Mouse (Mus musculus) A20 (cell line): ENCODE results near the gene Tlr9.
A peak's percentile ranks its signal among the peaks of the same experiment; 100 is the strongest.

Experiments used
- DNase-seq: peaks from one replicate; pipeline ENCODE4 v3.0.0-alpha.2; 2011; ENCODE audit warnings: low read depth, low spot score

Gene Tlr9

GRCm38 (mm10) chr9:106222261-106222851, at the start of gene Tlr9:
Gene Tlr9, plus strand, starts transcription at chr9:106222598.
- peak; percentile 94 for DNase-seq

- DNase-seq: no peak
Measured at GRCm38 (mm10) chr9:106173363-106173762, 49.0 kb upstream of the Tlr9 start.

- DNase-seq: no peak
Measured at GRCm38 (mm10) chr9:106175552-106176200, 46.7 kb upstream of the Tlr9 start.

DNA sequence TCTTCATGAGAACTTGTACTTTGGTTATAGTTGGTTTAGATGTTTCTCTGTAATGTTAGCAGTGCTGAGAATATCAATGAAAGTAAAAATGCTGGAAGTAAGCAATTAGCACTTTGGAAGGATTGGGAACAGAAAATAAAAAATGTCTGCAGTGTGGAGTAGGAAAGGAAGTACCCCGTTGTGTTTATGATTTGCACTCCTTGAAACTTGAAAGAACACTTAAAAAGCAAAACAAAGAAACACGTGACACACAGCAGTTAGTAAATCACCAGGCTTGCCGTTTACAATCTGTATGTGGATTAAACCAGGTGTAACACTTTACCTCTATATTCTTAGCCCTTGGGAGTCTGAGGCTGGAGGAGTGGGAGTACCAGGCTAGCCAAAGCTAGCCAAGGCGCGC, 45.6 kb upstream of the Tlr9 start:
- DNase-seq: no peak

DNA sequence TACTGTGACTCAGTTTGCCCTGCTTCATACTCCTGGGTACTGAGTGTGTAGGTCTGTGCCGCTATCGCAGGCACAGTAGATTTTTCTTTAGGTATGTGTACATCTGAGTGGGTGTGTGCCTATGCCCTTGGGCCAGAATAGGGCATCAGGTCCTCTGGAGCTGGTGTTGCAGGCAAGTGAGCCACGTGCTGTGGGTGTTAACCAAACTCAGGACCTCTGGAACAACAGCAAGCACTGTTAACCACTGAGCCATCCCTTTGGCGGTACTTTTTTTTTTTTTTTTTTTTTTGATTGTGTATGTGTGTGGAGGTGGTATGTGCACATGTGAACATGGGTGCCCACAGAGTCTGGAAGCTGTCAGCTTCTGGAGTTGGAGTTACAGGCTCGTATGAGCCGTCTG, 44.6 kb upstream of the Tlr9 start:
- DNase-seq: no peak

GRCm38 (mm10) chr9:106179454-106179853, 42.9 kb upstream of the Tlr9 start:
- DNase-seq: no peak

DNA sequence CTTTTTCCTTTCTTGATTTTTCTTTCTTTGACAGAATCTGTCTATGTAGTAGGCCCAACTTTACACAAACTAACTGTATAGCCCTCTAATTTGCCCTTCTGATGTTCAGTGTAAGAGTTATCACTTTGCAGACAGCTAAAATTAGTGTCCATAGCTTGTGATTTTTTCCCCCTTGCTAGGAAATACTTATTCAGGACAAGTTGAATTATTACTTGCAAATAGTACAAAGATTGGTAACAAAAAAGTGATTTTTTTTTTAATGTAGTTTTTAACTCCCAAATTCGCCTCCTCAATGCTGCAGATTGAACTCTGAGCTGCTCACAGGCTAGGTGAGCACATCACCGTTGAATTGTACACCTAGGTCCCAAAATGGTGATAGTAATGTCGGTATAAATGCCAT, 42.4 kb upstream of the Tlr9 start:
- DNase-seq: no peak

- DNase-seq: no peak
Measured at GRCm38 (mm10) chr9:106182146-106182545, 40.3 kb upstream of the Tlr9 start.

DNA sequence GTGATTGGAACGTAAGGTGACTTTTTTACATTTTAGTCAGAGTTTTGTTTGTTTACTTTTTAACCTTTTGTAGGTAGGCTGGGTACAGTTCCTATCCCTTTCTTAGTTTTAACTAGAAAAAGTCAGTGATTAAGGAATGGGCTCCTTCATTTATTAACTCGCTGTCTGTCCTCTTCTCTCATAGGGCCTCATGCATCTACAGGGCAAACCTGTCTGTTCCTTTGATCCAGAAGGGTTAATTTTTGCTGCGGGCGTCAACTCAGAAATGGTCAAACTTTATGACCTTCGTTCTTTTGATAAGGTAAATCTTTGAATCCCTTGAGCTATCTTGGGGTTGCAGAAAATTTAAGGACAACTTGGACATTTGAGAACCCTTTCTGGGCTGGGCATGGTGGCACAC, 38.4 kb upstream of the Tlr9 start:
- DNase-seq: no peak

DNA sequence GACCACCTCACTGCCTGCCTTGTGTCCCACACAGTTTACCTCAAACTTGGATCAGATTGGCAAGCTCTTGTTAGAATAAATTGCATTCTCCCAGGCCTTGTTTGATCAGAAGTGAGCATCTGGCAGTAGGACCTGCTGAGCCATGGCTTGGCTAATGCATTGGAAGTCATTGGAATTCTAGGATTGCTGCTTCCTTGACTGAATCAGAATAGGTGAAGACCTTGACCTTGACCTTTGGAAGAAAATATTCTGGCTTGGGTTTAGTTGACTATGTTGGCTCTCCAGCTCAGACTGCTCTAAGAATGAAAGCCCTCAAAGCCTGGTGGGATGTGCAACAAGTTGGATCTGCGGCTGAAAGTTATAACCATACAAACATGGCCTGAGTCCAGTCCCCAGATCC, 31.0 kb upstream of the Tlr9 start:
- no peak for DNase-seq

DNA sequence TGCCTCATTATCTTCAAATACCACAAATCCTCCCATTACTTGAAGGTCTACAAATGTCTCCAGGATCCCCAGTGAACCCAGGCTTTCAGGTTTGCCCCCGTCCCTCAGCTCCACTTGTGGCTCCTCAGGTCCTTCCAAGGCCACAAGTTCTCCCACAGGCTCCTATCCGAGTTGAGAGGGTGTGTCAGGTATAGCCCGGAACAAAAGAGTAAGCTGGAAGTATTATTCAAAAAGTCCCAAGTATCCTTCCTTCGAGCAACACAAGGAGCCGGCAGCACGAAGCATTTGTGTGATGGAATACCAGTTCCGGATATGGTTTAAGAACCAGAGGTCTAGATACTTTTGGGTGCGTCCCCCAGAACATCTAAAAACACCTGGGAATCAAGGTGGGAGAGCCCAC, 30.4 kb upstream of the Tlr9 start:
- DNase-seq: no peak

DNA sequence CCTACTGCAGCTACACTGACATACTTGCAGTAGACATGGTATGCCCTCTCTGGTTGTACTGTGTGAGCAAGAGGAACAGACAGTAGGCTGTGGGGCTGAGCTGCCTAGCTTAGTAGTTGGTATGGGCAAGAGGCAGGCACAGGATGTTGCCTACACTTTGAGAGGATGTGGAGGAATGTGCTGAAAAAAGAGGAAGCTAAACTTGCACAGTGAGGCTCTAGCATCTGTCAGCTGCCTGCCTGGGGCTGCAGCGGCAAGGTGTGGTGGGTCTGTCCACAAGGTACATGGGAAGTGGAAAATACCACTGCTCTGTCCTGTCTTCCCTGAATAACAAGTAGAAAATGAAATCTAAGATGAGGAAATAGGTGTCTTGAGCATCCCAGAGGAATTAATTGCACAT, 29.4 kb upstream of the Tlr9 start:
- DNase-seq: peak; percentile 83

DNA sequence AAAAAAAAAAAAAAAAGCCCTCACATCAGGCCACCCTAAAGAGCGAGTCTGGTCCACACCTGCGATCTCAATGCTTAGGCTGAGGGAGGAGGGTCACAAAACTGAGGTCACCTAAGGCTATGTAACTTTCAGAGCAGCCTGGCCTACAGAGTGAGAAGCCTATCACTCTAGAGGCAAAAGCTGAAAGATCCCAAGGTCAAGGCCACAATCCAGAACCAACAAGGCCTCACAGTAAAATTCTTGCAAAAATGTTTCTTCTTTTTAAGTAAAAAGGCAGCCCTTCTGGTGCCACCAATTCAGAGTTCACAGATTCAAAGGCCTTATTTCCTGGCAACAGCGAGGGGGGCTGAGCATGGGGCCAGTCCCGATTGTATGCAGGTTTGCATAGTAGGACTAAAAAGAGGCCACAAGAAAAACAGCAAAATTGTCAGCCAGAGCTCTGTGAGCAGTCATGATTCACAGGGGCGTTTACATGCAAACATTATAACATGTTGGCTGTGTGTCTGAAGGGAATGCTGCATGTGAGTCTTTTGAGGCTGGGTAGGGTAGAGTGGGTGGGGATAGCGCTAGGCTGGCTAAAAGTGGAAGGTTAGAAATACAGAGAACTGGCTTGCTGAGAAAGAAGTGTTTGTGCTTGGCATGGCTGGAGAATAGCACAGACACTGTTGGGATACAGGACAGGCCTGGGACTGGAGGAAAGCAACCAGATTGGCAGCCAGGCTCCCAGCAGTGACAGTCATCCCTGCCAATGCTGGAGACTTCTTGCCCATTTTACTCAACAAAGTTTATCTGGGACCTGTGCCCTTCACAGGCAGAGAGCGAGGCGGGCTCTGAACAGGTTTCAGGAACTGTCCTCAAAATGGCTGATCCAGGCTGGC, 28.2 kb upstream of the Tlr9 start:
- DNase-seq: no peak

GRCm38 (mm10) chr9:106195693-106196092, 26.7 kb upstream of the Tlr9 start:
- DNase-seq: no peak

GRCm38 (mm10) chr9:106197081-106197713, 25.2 kb upstream of the Tlr9 start:
- peak; percentile 80 for DNase-seq

GRCm38 (mm10) chr9:106197732-106198131, 24.7 kb upstream of the Tlr9 start:
- no peak for DNase-seq

DNA sequence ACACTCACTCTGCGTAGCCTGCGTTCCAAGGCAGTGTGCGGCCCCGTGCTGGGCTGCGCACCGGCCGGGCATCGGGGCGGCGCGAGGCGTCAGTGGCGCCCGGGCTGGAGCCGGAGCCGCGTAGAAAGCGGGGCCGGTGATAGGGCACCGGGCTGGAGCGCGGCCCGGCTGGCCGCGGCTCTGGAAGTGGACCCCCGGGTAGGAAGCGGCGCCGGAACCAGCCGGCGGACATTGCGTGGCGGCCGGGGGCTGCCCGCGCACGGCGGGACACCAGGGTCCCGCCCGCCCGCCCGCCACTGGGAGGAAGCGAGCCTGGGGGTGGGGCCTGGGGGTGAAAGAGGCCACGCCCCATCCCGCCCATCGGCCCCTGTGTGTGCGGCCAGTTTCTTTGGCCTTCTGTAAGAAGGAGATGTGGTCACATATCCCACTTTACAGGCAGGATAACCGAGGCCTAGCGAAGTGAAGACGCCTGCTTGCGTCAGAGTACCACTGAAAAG, 23.4 kb upstream of the Tlr9 start:
- peak; percentile 89 for DNase-seq

GRCm38 (mm10) chr9:106199535-106200272, 22.7 kb upstream of the Tlr9 start, which contains the start of gene Ppm1m:
Gene Ppm1m, minus strand, starts transcription at chr9:106199746.
- peak; percentile 71 for DNase-seq

DNA sequence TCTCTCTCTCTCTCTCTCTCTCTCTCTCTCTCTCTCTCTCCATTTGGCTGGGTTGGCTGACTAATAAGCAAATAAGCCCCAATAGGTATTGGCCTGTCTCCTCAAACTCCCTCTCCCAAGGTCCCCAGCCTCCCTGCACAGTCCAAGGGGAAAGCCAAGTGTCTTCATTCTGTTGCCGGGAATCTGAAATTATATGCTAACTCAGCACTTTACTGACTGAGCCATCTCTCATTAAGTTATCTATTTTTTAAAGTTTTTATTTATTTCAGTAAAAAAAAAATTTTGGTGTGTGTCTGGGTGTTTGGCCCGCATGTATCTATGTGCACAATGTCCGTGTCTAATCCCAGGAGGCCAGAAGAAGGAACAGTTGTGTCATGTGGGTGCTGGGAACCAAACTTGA, 20.5 kb upstream of the Tlr9 start:
- DNase-seq: no peak

GRCm38 (mm10) chr9:106202819-106203636, 19.4 kb upstream of the Tlr9 start, which contains the start of gene Twf2:
Gene Twf2, plus strand, starts transcription at chr9:106203108.
- peak; percentile 95 for DNase-seq
